ENCODE assay signal across 22 mouse cellular contexts in the genomic region with DNA sequence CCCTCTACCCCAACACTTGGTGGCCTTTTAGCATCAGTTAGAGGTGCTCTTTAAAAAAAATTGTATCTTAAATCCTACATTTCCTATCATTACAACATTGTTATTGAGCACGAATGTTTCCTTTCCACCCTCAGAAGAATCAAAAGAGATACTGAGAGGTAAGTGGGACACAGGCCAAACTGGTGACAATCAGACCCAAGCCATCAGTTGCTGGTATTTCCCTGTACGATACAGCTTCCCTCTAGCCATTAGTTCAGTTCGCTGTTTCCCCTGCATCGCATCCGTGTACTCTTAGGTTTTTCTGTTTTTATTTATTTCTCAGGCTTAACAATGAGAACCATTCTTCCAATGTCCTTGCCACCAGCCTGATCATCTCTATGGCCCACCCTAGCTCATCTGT. TPM values are rescaled to one million over a fixed set of nuclear protein-coding genes. Genes with fewer than 3 reads are reported as not detected.
DNase-seq lines count a peak whose midpoint lies in the region; ATAC-seq and TF ChIP-seq lines count a peak whose summit lies in the region.
"Had no signal": no experiment of that assay in that cellular context is flagged by ENCODE, and none has a peak within 500 bp of the region (broad histone marks: within the 10 kb centered on the region; RNA-seq: fewer than 3 reads in every experiment).

No protein-coding gene starts in this region.

- H3K4me1 ChIP-seq in hindbrain, embryonic 13.5 days (replicated peaks) = peaks cover 11% of the 10 kb centered on the region; the same call in 1 of the 2 replicates
- peaks cover 12% of the 10 kb centered on the region for H3K4me1 ChIP-seq in midbrain, embryonic 13.5 days (replicated peaks)
- no peaks in the 10 kb centered on the region for H3K4me1 ChIP-seq in neural tube, embryonic 15.5 days
- H3K4me1 ChIP-seq: heart, embryonic 15.5 days; liver, embryonic 13.5 days had no signal

- peak overlapping the region; percentile 70 for H3K27ac ChIP-seq in layer of hippocampus, adult 2 months
- no peak overlapping the region for H3K27ac ChIP-seq in hindbrain, embryonic 13.5 days
- H3K27ac ChIP-seq in midbrain, embryonic 13.5 days = no peak overlapping the region
- H3K27ac ChIP-seq in neural tube, embryonic 15.5 days (replicated peaks) = no peak overlapping the region
- H3K27ac ChIP-seq: heart, adult 2 months; heart, embryonic 15.5 days; limb, embryonic 13.5 days; liver, embryonic 13.5 days; stomach, postnatal 0 days had no signal

- DNase-seq in layer of hippocampus, adult 2 months (ENCODE audit: low spot score in 2 of 2) = no peak
- DNase-seq in layer of hippocampus, postnatal 14 days (ENCODE audit: low spot score in 2 of 2) = no peak
- no peak for DNase-seq in spleen, adult 18-20 months
- DNase-seq in adrenal gland, adult 8-10 months = no peak
- DNase-seq: cerebellum, adult 18-20 months; cerebellum, postnatal 36 days; gastrocnemius, postnatal 14 days; heart, adult 2 months; heart, postnatal 4 days; liver, embryonic 13.5 days; lung, embryonic 14.5 days; lung, postnatal 36 days; right cerebral cortex, postnatal 25 days had no signal

- no peak for TF ChIP-seq CTCF in layer of hippocampus, adult 2 months (conservative IDR thresholded peaks at IDR 0.05)

- ATAC-seq in hindbrain, embryonic 13.5 days (ENCODE audit: low FRiP score) = no peak
- peak; percentile 59 for ATAC-seq in midbrain, embryonic 13.5 days
- ATAC-seq in neural tube, embryonic 15.5 days (ENCODE audit: low FRiP score) = no peak
- no peak for ATAC-seq in erythroblast, adult 5-6 weeks (replicated peaks; ENCODE audit: low FRiP score, poor library complexity, severe bottlenecking)
- ATAC-seq: intestine, embryonic 16.5 days had no signal

- no peaks in the 10 kb centered on the region for H3K36me3 ChIP-seq in hindbrain, embryonic 13.5 days
- H3K36me3 ChIP-seq in midbrain, embryonic 13.5 days = no peaks in the 10 kb centered on the region
- H3K36me3 ChIP-seq in neural tube, embryonic 15.5 days = no peaks in the 10 kb centered on the region
- H3K36me3 ChIP-seq: heart, embryonic 15.5 days; limb, embryonic 13.5 days; liver, embryonic 13.5 days had no signal

- H3K4me2 ChIP-seq in hindbrain, embryonic 13.5 days = peak overlapping the region; percentile 45
- peak overlapping the region; percentile 54; the same call in 1 of the 2 replicates for H3K4me2 ChIP-seq in midbrain, embryonic 13.5 days (replicated peaks)
- peak overlapping the region; percentile 48 for H3K4me2 ChIP-seq in neural tube, embryonic 15.5 days
- H3K4me2 ChIP-seq: heart, embryonic 15.5 days; liver, embryonic 13.5 days; lung, embryonic 14.5 days had no signal

- WGBS in hindbrain, embryonic 13.5 days = 73% methylated on average over 5 of the region's 5 CpGs
- 63% methylated on average over 5 of the region's 5 CpGs for WGBS in midbrain, embryonic 13.5 days
- WGBS in neural tube, embryonic 15.5 days = 51% methylated on average over 5 of the region's 5 CpGs

- peak overlapping the region; percentile 51 for H3K4me3 ChIP-seq in layer of hippocampus, adult 2 months
- no peak overlapping the region for H3K4me3 ChIP-seq in hindbrain, embryonic 13.5 days
- H3K4me3 ChIP-seq in midbrain, embryonic 13.5 days (replicated peaks) = no peak overlapping the region
- peak overlapping the region; percentile 8; the same call in 1 of the 2 replicates for H3K4me3 ChIP-seq in neural tube, embryonic 15.5 days (replicated peaks)
- H3K4me3 ChIP-seq: heart, adult 2 months; heart, embryonic 15.5 days; liver, embryonic 13.5 days had no signal

- H3K27me3 ChIP-seq in hindbrain, embryonic 13.5 days = no peaks in the 10 kb centered on the region
- no peaks in the 10 kb centered on the region for H3K27me3 ChIP-seq in midbrain, embryonic 13.5 days
- H3K27me3 ChIP-seq in neural tube, embryonic 15.5 days (replicated peaks) = no peaks in the 10 kb centered on the region
- H3K27me3 ChIP-seq: CH12.LX; heart, embryonic 15.5 days; liver, embryonic 13.5 days had no signal

- H3K9ac ChIP-seq in hindbrain, embryonic 13.5 days = no peak overlapping the region
- H3K9ac ChIP-seq in midbrain, embryonic 13.5 days (replicated peaks) = no peak overlapping the region
- no peak overlapping the region for H3K9ac ChIP-seq in neural tube, embryonic 15.5 days (replicated peaks)
- H3K9ac ChIP-seq: heart, embryonic 15.5 days; limb, embryonic 13.5 days; liver, embryonic 13.5 days; lung, embryonic 14.5 days had no signal

- no peaks in the 10 kb centered on the region for H3K9me3 ChIP-seq in hindbrain, embryonic 13.5 days
- H3K9me3 ChIP-seq in midbrain, embryonic 13.5 days = no peaks in the 10 kb centered on the region
- no peaks in the 10 kb centered on the region for H3K9me3 ChIP-seq in neural tube, embryonic 15.5 days (replicated peaks)
- H3K9me3 ChIP-seq: heart, embryonic 15.5 days; limb, embryonic 13.5 days; liver, embryonic 13.5 days had no signal

RNA-seq across cellular contexts. Expression of a gene that starts 41.6 kb away (rescaled TPM):
- 100 to 1,000 TPM; 430 to 443 TPM for total RNA-seq in layer of hippocampus, adult 2 months (2021)
- total RNA-seq in layer of hippocampus, postnatal 14 days (2021) = 100 to 1,000 TPM; 345 to 384 TPM
- polyA plus RNA-seq in hindbrain, embryonic 13.5 days (2015; fragmentation: Nextera tagmentation; extraction: Ambion mirVana) = 50.4 and 57.4 TPM in 2 replicates
- 38.9 and 50.2 TPM in 2 replicates for polyA plus RNA-seq in midbrain, embryonic 13.5 days (2015; fragmentation: Nextera tagmentation; extraction: Ambion mirVana)
- polyA plus RNA-seq in neural tube, embryonic 15.5 days (2015; fragmentation: Nextera tagmentation; extraction: Ambion mirVana) = 40.5 and 41.1 TPM in 2 replicates
- total RNA-seq in erythroblast, adult 5-6 weeks (2015; ENCODE audit: low replicate concordance) = 33.2 and 42.6 TPM in 2 replicates
- 39.3 and 42.8 TPM in 2 replicates for total RNA-seq in erythroblast, adult 5-6 weeks (2017; ENCODE audit: low replicate concordance)
- total RNA-seq in adrenal gland, adult 8-10 months (2022) = 100 to 1,000 TPM; 131 to 156 (median 144) TPM

Comparison
In these comparisons a context has a peak if more than half of its experiments do, and no peak if none do; other contexts are left out.
1. H3K4me3 ChIP-seq: peak in layer of hippocampus, adult 2 months (single experiment) and neural tube, embryonic 15.5 days (single experiment); none in hindbrain, embryonic 13.5 days (single experiment) and midbrain, embryonic 13.5 days (single experiment).
2. Peak in every context shown above with its lines, with median percentiles within 50 percentile points of each other: H3K4me2 ChIP-seq.